Mouse (Mus musculus): ENCODE measurements at regions not wholly inside any gene's neighbourhood (a gene's known extent, or its start where the extent isn't known, plus 50 kb on each side); places are given as distances from the start of the nearest gene placed in this dataset.

DNA sequence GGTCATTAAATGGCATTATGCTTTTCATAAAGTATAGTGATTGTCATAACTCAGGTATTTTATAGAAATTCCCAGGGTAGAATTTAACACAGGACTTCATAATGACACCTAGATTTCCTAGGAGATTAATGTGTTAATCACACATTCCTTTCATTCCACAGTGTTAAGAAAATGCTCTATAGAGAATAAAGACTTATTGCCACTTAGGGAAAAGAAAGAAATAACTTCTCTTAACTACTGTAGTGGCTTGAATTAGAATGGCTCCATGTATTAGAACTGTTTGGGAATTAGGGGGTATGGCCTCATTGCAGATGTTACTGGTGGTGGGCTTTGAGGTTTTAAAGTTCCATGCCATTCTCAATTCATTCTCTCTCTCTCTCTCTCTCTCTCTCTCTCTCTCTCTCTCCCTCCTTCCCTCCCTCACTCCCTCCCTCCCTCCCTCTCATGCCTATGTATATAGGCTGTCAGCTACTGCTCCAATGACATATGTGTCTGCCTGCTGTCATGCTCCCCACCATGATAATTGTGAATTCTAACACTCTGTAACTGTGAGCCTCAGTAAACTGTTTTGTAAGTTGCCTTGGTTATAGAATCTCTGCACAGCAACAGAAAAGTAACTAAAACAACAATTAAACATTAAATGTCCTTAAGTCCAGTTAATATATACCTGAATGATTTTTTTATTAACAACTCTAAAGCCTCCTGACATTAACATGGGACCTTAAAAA, 425.1 kb upstream of the Depdc1a start:
- no peak for DNase-seq (ENCODE audit: low read depth, low spot score)

DNA sequence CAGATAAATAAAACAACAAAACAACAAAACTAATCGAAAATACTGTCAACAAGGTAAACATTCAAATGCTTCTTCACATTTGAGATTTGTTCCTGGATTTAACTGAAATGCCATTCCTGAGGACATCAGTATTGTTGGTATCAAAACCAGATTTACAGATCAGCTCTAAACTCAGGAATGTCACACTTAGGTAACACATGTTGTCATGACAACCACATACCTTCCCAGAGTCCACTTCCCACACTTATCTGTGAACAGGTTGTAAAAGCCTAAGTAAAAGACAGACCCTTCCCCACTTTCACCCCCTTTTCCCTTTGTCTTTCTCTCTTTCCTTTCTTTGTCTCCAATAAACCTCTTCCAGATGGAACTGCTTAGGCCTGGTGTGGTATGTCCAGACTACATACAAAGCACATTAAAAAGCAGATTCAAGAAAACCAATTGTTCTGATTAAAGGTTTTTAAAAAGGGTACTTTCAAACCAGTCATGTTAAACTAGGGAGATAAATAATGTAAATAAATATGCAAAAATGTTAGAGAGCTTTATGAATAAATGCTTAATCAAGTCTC, 438.2 kb upstream of the Depdc1a start:
- DNase-seq (ENCODE audit: low read depth, low spot score) = no peak

DNA sequence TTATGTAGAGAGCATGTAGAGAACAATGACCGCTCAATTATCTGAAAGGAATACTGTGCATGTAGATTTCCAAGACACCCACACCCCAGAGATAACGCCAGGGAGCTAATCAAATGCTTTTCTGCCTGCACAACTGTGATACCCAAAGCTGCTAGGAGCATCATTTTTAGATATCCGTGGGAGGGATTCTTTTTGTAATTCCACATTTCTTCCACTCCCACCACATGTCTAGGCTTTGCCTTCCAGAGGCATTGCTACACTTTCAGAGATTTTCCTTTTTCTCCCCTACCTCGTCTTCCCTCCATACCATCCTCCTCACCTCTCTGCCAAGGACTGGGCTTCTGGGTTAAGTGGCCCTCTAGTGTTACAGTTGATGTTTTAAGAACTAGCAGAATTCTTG, 460.4 kb upstream of the Depdc1a start:
- DNase-seq (ENCODE audit: low read depth, low spot score) = no peak

DNA sequence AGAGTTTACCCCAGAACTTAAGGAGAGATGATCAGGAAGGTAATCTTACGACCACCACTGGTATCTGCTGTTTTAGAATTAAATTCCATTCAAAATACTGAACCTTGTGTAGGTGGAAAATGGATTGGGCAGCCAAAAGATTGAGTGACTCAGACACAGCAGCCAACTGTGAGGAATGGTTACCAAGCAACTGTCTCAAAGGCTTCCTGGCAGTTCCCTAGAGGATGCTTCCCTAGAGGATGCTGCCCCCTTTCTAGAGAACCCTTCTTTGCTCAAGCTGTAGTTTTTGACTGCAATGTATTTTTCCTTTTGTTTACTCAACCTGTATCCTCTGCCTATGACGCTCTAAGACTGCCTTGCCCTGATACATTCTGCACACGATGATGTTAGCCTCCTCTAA, 463.7 kb upstream of the Depdc1a start:
- DNase-seq (ENCODE audit: low read depth, low spot score) = no peak

DNA sequence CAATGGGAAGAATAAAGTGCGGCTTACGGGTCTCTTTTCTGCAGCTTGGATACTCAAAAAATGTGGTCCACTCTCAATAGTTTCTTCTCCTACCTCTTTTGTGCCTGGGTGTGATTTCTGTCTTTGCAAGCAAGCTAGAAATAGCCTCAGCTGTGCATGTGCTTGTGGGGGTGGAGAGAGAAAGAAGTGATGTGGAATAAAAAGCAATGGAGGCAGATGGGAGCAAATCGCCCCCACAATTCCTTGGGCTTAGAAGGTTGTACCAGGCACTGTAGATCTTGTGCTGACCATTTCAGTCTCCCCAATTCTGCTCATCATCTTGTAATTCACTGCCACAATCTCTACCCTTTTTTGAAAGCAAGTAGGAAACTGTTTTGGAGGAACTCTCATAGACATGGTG, 464.6 kb upstream of the Depdc1a start:
- DNase-seq (ENCODE audit: low read depth, low spot score) = no peak

DNA sequence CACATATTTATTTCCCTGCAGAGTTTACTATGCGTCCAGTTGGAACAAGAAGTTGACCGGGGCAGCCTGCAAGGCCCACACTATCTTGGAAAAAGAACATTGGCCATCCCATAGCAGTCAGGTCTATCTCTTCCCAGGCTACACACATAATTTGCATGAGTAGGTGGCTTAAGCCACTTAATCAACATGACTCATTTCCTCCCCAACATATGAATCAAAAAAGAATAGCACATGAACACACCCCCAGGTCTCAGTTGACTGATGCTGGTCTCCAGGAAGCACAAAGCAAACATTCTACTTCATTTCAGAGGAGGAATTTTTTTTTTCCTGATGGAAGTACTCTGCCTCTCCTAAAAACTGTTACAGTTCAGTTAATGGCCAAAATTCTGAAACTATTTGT, 465.3 kb upstream of the Depdc1a start:
- DNase-seq (ENCODE audit: low read depth, low spot score) = no peak

DNA sequence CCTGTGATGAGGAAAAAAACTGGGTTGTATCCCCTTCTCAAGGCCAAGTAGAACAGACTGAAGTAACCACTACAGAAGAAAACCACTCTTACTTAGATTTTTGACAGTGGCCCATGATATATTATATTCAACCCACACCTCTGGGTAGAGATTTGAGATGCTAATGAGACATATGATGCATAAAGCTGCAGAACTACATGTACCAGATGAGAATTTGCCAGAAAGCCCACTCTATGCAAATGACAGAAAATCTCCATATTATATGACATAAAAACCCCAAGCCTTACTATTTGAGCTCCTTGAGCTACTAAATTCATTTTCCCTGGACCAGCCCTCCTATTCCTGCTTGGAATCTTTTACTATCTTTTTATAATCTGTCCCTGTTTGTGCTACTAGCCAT, 458.4 kb upstream of the Lrrc7 start:
- no peak for DNase-seq (ENCODE audit: low read depth, low spot score)

DNA sequence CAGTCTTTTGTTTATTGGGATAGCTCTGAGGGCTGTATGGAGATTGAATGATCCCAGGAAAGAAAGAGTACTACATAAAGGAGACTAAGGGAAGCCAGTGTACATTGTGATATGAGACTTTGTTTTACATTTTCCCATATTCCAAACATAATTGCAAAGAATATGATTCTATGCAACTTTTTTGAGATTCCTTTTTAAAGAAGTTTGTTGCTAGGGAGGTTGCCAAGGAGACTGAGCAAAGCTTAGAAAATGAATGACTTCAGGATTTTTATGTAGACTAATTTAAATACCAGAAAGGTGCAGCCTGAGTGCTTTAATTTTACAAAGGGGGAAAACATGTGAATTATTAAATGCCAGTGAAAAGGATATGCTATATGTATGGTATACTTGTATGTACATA, 455.2 kb upstream of the Lrrc7 start:
- no peak for DNase-seq (ENCODE audit: low read depth, low spot score)

DNA sequence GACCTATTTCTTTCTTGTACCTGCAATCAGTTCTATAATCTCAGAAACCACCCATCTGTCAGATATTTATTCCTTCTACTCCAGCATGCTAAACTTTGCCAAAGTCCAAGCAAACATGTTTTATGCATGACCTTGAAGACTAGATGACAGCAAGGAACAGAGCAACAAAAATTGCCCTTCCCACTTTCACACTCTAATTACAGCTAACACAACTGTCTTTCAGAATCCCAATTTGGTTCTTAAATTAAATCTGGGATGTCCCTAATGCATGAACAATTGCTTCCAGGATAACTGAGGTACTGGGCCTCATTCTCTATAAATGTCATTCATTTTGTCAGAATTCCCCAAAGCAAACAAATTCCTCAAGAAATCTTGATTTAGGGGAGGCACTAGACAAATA, 454.4 kb upstream of the Lrrc7 start:
- DNase-seq (ENCODE audit: low read depth, low spot score) = no peak

DNA sequence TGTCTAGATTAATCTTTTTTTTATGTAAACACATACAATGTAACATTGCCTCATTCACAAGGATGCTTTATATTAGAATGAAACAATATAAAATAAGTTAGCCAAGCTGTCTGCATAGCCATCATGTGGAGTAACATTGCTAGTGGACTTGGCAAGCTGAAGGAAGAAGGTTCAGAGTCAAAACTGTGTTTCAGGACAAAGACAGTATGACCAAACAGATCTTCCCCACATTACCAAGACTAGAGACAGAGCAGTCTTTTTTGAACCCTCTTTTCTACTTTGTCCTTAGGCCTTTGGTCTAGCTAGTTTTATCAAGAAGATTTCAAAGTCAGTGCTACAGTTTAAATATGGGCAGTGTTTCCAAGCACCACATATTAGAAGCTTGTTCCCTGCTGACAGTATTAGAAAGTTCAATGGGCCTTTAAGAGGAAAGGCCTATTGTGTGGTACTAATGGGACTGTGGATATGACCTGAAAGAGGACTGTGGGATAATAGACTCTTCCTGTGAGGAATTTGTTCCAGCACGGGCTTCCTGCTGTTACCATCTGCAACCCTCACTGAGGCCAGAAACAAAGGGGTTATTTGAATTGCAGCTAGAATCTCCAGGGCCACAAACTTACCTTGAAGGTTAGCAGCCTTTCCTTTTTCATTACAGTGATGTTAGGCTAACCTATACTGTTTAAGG, 449.1 kb upstream of the Lrrc7 start:
- DNase-seq (ENCODE audit: low read depth, low spot score) = peak; percentile 21

DNA sequence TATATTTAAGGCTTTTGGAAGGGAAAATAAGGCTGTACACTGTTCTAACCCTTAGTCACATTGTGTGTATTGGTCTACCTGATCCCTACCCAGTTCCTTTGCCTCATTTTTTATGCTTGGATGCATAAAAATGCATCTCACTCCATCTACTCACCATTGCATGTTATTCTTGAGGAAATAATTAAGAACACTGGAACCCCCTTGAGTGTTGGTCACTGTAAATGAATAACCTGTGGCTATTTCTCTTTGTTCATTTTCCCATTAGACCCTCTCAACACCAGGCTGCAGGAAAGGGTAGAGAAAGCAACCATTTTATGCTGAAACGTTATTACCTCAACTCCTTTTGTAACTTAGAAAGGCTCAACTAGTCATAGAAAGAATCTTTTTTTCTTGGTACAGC, 442.0 kb upstream of the Lrrc7 start:
- DNase-seq (ENCODE audit: low read depth, low spot score) = no peak

DNA sequence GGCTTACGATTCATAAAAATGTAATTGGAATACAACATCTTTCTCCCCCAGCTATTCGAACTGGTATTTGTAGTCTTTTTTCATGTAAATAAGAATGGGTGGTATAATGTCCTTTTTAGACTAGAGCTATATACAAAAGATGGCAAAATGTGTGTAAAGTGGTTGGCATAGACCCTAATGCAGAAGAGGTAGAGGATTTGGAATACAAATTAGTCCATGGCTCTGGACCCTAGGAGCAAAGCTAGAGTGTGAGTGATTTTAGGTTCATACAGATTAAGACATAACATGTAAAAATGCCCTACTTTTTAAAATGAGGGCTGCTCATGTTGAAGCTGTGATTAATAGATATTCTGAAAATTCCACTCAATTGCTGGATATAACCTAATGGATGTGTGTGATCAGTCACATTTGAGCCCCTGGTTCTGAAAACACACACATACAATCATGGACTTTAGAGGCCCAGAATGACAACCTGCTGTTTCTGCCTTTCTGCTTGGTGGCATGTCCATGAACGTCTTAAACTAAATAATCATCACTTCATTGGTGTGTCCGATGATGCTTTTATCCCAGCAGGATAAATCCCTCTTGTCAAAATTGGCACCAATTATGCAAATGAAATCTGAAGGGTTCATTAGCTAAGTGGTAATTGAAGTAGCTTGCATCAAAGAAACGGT, 423.6 kb upstream of the Lrrc7 start:
- no peak for DNase-seq (ENCODE audit: low read depth, low spot score)

DNA sequence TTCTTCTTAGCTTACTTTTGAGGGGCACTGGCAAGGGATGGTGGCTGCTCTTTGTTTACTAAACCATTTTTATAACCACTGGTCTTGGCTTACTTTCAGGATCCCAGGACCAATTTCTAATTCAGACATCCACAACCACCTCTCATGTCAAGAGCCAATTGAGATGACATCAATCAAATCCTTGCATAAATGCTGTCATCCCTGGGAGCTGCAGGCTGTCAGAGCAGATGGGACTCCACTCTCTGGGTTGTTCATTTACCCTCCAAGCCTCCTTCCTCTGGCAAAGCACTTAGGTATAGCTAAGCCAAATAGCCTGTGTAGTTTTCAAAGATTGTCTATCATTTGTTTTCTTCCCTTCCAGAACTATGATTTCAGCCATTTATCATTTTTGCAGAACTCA, 385.0 kb upstream of the Lrrc7 start:
- DNase-seq (ENCODE audit: low read depth, low spot score) = no peak

DNA sequence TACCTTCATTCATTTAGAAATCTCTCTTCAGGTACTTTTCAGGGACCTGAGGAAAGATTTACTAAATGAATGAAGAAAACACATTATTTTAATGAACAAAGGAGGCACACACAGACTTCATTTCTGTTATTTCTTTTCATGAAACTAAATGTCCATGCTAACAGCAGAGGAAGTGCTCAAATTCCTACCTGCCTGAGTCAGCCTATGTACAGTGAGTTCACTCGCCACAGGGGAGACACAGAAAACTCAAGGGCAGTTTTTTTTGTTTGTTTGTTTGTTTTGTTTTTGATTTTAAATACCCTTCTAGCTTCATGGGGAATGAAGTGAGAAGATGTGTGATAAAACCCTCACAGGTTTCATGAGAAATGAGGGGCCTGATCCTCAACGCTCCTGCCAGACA, 343.1 kb upstream of the Lrrc7 start:
- DNase-seq (ENCODE audit: low read depth, low spot score) = no peak

DNA sequence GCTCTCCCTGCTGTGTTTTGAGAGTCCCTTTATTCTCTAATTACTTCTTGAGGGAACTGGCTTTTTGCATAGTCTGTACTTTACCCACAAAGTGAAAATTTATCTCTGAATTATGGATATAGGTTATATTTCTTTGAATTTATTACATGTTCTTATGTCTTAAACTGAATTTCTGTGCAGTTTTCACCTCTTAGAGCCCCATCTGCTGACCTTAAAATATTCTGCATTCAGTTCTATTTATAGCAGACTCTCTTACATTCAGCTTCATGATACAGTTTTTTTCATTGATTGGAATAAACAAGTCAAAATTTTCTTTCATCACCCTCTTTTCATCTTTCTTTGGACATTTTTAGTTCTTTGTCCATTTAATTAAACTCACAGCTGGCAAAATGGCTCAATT, 337.4 kb upstream of the Lrrc7 start:
- DNase-seq (ENCODE audit: low read depth, low spot score) = no peak

DNA sequence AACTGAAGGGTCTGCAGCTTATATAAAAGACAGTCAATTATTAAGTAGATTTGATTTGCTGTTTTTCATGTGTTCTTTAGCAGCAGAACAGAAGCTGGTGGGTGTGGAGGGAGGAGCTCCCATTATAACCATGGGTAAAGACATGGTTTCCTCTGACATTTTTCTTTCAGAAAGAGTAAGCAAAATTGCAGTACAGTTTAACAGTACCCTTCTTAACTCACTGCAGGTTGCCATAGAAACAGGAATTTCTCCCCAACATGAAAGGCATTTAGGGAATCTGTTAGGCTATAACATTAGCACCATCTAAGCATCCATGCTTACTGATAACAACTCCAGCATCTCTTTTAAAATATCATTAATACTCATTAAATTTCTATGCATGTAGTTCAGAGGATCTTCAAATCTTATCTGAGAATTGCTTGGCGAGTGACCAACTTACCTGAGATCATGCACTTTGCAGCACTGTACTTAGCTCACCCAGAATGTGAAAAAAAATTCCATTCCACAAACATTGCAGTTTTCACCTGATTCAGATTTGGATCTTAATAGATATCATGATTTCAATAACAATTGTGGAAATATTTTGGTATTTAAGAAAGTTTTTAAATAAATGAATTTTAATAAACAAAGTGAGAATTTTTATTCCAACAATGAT, 324.8 kb upstream of the Lrrc7 start:
- DNase-seq (ENCODE audit: low read depth, low spot score) = no peak

DNA sequence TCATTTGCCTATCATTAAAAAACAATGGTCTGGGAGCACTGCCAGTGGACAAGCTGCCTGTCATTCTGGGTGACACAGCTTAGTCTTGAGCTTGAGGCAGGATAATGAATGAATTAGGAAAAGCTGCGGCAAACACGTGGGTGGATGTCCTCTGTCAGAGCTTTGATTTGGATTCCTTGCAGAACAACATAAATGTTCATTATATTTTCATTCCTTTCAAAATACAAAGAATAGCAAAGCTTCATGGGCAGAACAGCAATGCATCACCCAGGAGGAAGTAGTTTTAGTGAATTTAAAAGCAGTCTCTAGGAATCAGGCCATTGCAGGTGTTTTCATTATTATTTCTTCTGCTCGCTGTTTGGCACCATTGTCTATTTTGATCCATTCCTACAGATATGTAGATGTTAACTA, 324.3 kb upstream of the Lrrc7 start:
- DNase-seq (ENCODE audit: low read depth, low spot score) = no peak

Measured in ES-CJ7 (cell line).